Mouse (Mus musculus) erythroblast, embryonic 14.5 days (primary cell): ENCODE results near the gene Myog. TPM values are rescaled to one million over a fixed set of nuclear protein-coding genes. Genes with fewer than 3 reads are reported as not detected.

Source experiments
- H3K27me3 ChIP-seq: 2 replicates; pipeline ENCODE4 v1.6.1; 2012; ENCODE audit warnings: inconsistent platforms; ENCODE audit not compliant: control insufficient read depth
- H3K36me3 ChIP-seq: 2 replicates; pipeline ENCODE4 v1.6.1; 2012; ENCODE audit warnings: mild to moderate bottlenecking, inconsistent platforms; ENCODE audit not compliant: control insufficient read depth
- H3K4me1 ChIP-seq: 2 replicates; pipeline ENCODE4 v1.6.1; 2012; ENCODE audit warnings: inconsistent platforms; ENCODE audit not compliant: control insufficient read depth
- H3K4me3 ChIP-seq: replicated peaks from 2 replicates; pipeline ENCODE3; 2012; ENCODE audit warnings: moderate library complexity, mild to moderate bottlenecking, inconsistent platforms
- H3K9me3 ChIP-seq: 2 replicates; pipeline ENCODE4 v1.6.1; 2012; ENCODE audit warnings: low read length, inconsistent platforms, mixed read lengths; ENCODE audit not compliant: control insufficient read depth
- GATA1 ChIP-seq: IDR thresholded peaks from 2 replicates; pipeline ENCODE4 v1.6.1; 2012; ENCODE audit warnings: low read length, inconsistent platforms, mixed read lengths
- TAL1 ChIP-seq: IDR thresholded peaks from 3 replicates; pipeline ENCODE4 v1.6.1; 2012; ENCODE audit warnings: low read length, inconsistent platforms, mixed read lengths
- polyA plus RNA-seq: library from polyadenylated mRNA; stranded (reverse); fragments of >175 nt; gene quantifications from 2 replicates; pipeline ENCODE4 v1.2.3, GENCODE M21; 2012

The Myog gene
- polyA plus RNA-seq, 1 experiment, result not detected

DNA sequence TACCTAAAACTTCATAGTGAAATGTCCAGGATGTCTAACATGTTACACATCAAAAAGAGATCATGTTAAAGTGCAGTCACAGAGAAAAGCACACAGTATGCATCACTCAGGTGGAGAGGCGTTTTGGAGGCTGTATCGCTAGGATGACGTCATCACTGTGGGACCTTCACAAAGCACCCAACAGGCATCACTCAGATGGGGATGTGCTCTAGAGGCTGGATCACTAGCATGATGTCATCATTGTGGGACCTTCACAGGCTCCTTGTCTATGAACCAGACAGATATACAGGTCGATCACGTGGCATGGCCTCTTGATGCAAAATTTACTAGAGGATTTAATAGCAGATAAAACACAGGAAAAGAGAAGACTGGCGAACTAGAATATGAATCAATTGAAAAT is 25.4 kb upstream of the Myog start:
- no peak overlapping the region for H3K4me3 ChIP-seq
- peaks cover 5% of the 10 kb centered on the region; the same call in 1 of the 2 replicates for H3K9me3 ChIP-seq
- H3K27me3 ChIP-seq, result no peaks in the 10 kb centered on the region
- no peaks in the 10 kb centered on the region for H3K4me1 ChIP-seq
- TF ChIP-seq TAL1, result no peak
- TF ChIP-seq GATA1, result no peak
- H3K36me3 ChIP-seq, result no peaks in the 10 kb centered on the region

- Histone ChIP-seq H3K36me3 (no peaks in the 10 kb centered on the region), H3K4me1 (no peaks in the 10 kb centered on the region), H3K4me3 (no peak overlapping the region), H3K27me3 (no peaks in the 10 kb centered on the region), H3K9me3 (peaks cover 3% of the 10 kb centered on the region; the same call in 1 of the 2 replicates)
- no peak for TF ChIP-seq TAL1
These were observed 24.0 kb upstream of the Myog start for GRCm38 (mm10) chr1:134265797-134266196.

- no peaks in the 10 kb centered on the region for H3K9me3 ChIP-seq
- TF ChIP-seq GATA1 (no peak), TAL1 (no peak)
- H3K4me3 ChIP-seq, result no peak overlapping the region
- no peaks in the 10 kb centered on the region for H3K36me3 ChIP-seq
- H3K4me1 ChIP-seq, result no peaks in the 10 kb centered on the region
- H3K27me3 ChIP-seq, result no peaks in the 10 kb centered on the region
These were observed 19.8 kb upstream of the Myog start for GRCm38 (mm10) chr1:134270026-134270425.

DNA sequence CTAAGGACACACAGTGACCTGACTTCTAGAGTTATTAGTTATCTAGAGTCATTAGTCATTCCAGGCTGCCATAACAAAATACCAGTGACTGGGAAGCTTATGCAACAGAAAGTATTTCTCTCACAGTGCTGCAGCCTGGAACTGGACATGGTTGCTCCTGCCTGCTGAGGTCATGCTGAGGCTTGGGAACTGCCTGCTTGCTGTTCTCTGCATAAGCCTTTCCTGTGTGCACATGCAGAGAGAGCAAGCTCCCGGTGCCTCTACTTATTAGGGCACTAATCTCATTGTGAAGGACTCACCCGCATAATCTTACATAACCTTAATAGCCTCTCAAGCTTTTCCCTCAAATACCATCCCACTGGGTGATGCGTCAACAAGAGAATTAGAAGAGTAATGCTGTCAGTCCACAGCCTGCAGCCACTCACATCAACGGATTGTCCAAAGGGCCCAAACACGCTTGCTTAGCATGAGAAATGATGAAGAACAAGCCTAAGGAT is 17.0 kb upstream of the Myog start:
- Histone ChIP-seq H3K36me3 (no peaks in the 10 kb centered on the region), H3K27me3 (no peaks in the 10 kb centered on the region), H3K4me1 (no peaks in the 10 kb centered on the region), H3K4me3 (no peak overlapping the region), H3K9me3 (no peaks in the 10 kb centered on the region)
- TF ChIP-seq TAL1 (no peak), GATA1 (no peak)

DNA sequence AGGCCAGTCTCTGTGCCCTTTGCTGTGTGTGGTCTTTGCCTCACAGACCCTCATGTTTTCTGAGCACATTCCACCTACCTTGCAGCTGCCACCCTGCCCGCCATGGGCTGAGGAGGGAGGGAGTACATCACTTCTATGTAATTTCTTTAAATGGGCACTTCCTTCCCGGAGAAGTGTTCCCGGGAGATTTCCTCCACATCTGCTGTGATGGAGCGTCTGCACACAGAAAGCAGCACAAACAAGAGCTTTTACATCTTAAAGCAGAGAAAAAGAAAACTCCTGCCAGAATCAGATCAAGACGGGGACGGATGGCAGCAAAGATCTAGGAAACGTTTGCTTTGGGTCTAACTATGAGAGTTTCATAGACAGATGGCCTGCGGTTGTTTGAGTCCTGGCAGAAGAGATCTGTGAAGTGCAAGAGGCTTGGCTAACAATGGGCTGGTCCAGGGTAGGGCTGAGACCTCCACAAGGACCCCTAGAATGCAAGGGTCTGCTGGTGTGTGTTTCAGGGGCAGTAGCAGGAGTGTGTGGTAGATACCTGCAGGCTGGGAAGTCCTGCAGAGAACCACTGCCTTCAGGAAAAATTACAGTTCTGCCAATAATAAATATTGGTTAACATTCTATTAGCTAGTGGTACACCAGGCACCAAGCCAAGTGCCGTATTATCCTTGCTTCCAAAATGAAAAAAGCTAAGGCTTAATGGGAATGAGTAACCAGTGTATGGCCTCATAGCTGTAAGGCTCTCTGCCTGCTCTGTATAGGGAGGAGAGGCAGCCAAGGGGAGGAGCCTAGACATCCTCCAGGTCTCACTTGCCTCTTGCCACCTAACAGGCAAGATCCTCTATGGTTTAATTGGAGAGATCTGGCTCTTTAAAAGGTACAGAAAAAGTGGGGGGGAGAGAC is 16.0 kb upstream of the Myog start:
- no peaks in the 10 kb centered on the region for H3K27me3 ChIP-seq
- TF ChIP-seq GATA1 (no peak), TAL1 (no peak)
- H3K4me3 ChIP-seq, result no peak overlapping the region
- no peaks in the 10 kb centered on the region for H3K36me3 ChIP-seq
- no peaks in the 10 kb centered on the region for H3K4me1 ChIP-seq
- no peaks in the 10 kb centered on the region for H3K9me3 ChIP-seq

GRCm38 (mm10) chr1:134274483-134274920 is 15.3 kb upstream of the Myog start:
- H3K4me1 ChIP-seq, result no peaks in the 10 kb centered on the region
- no peaks in the 10 kb centered on the region for H3K36me3 ChIP-seq
- TF ChIP-seq TAL1, result no peak
- no peak for TF ChIP-seq GATA1
- H3K9me3 ChIP-seq, result no peaks in the 10 kb centered on the region
- H3K27me3 ChIP-seq, result no peaks in the 10 kb centered on the region
- no peak overlapping the region for H3K4me3 ChIP-seq

DNA sequence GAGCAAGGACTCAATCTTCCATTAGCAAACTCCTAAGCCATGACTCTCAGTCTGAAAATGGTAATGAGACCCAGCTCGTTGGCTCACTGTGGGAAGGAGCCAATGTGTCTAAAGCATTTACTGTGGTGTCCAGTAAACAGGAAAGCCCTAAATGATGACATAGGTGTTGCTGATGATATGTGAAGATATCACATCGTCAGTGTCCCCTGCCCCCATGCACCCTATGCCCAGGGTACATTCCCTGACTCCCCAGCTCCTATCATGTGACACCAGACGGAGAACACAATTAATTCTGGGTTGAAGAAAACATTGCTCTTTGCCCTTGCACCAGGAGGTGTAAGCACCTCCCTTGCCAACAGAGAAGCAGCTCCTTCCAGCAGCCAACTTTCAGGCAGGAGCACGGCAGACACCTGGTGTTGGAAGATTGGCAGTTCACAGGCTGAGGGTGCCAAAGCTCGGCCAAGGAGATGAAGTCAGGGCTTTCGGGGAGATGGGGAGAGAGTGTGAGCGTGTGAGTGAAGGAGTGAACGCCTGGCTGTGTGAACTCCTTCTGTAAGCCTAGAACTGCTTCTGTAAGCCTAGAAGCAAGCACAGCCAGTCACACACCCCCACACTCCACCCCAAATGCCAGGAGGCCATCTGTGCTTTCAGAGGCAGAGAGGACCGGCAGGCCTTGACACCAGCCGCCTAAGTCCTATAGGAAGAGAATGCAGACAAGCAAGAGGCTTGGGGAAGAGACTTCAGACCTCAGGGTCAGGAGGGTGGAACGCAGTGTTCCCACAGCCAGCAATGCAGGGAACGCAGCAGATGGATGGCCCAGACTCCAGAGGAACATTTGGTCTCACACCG is 13.9 kb upstream of the Myog start:
- Histone ChIP-seq H3K36me3 (no peaks in the 10 kb centered on the region), H3K9me3 (no peaks in the 10 kb centered on the region), H3K4me1 (no peaks in the 10 kb centered on the region), H3K4me3 (no peak overlapping the region), H3K27me3 (no peaks in the 10 kb centered on the region)
- TF ChIP-seq TAL1 (no peak), GATA1 (no peak)

- Histone ChIP-seq H3K27me3 (no peaks in the 10 kb centered on the region), H3K9me3 (no peaks in the 10 kb centered on the region), H3K4me3 (no peak overlapping the region), H3K36me3 (no peaks in the 10 kb centered on the region), H3K4me1 (no peaks in the 10 kb centered on the region)
- TF ChIP-seq TAL1 (no peak), GATA1 (no peak)
These were observed 13.0 kb upstream of the Myog start for GRCm38 (mm10) chr1:134276823-134277222.

DNA sequence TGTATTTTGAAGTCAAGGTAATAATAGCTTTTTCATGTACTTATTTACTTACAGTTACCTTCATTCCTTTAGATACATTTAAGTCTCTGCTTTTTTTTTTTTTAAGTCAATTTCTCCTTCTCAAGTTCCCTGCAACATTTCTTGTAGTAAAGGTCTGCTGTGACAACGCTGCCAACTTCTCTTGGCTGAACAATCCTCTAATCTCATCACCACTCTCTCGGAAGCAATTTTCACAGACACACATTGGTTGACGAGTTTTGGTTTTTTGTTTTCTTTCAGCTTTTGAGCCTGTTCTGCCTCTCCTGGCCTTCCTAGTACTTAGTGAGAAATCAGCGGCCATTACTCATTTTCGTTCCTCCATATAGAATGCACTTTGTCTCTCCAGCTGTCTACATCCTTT is 9.6 kb upstream of the Myog start:
- H3K27me3 ChIP-seq, result no peaks in the 10 kb centered on the region
- H3K9me3 ChIP-seq, result no peaks in the 10 kb centered on the region
- no peaks in the 10 kb centered on the region for H3K4me1 ChIP-seq
- TF ChIP-seq GATA1 (no peak), TAL1 (no peak)
- H3K36me3 ChIP-seq, result no peaks in the 10 kb centered on the region
- H3K4me3 ChIP-seq, result no peak overlapping the region
